Mouse (Mus musculus): Measurements from ENCODE around the gene Dnase1l3. TPM values are rescaled to one million over a fixed set of nuclear protein-coding genes. Genes with fewer than 3 reads are reported as not detected.
"Not testable (repeated sequence)": the region's sequence is repeated elsewhere in the genome, so short reads cannot be mapped to it uniquely, and the experiment has no call there.

The Dnase1l3 gene
- polyA plus RNA-seq, 1 experiment from 2014 or later: 0.05 TPM

DNA sequence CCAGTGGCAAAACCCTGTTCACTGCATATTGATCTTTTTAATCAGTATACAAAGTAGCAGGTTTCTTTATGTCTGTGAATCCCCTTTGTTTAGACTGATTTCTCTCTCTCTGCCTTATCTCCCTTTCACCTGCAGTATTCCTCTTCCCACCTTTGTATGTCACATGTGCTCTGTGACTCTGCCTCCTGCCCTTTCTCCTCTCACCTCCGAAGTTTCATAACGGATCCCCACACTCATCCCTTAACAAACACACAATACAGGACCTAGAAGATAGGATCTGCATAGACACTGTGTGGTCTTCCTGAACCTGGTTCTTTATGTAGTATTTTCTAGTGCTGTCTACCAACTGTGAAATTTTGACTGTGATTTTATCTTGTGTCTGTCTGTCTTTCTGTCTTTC is 16.9 kb upstream of the Dnase1l3 start:
- no peaks in the 10 kb centered on the region for H3K4me1 ChIP-seq
- H3K27me3 ChIP-seq (replicated peaks): no peaks in the 10 kb centered on the region
- no peaks in the 10 kb centered on the region for H3K36me3 ChIP-seq
- no peak overlapping the region for H3K4me2 ChIP-seq
- H3K9me3 ChIP-seq: no peaks in the 10 kb centered on the region
- 72% methylated on average over 2 of the region's 2 CpGs for whole genome bisulfite sequencing
- ATAC-seq (ENCODE audit: extremely low read depth, insufficient number of reproducible peaks, low FRiP score, low TSS enrichment): no peak
- no peak overlapping the region for H3K27ac ChIP-seq (replicated peaks)
- H3K4me3 ChIP-seq: no peak overlapping the region
- no peak overlapping the region for H3K9ac ChIP-seq

DNA sequence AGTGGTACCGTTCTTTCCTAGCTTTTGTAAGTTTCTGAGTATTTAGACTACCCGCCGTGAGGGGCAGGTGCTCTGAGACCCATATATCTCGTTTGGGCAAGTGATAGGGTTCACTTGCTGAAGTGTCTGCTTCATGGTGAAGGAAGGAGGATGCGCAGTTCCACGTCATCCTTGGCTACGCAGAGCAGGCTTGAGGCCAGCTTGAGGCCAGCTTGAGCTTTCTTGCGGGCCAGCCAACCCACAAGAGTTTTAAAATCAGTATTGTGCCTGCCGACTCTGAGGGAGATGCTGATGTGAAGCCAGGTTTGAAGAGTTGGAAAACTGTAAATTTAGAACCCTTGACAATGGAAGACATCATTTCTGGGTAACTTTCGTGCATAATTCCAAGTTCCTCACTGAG is 13.6 kb upstream of the Dnase1l3 start:
- H3K27ac ChIP-seq (replicated peaks): no peak overlapping the region
- ATAC-seq (ENCODE audit: extremely low read depth, insufficient number of reproducible peaks, low FRiP score, low TSS enrichment): no peak
- no peak overlapping the region for H3K4me3 ChIP-seq
- no peak overlapping the region for H3K9ac ChIP-seq
- peaks cover 7% of the 10 kb centered on the region for H3K27me3 ChIP-seq (replicated peaks)
- no peaks in the 10 kb centered on the region for H3K9me3 ChIP-seq
- peaks cover 8% of the 10 kb centered on the region for H3K4me1 ChIP-seq
- 83% methylated on average over 10 of the region's 10 CpGs for WGBS
- no peaks in the 10 kb centered on the region for H3K36me3 ChIP-seq
- no peak overlapping the region for H3K4me2 ChIP-seq

DNA sequence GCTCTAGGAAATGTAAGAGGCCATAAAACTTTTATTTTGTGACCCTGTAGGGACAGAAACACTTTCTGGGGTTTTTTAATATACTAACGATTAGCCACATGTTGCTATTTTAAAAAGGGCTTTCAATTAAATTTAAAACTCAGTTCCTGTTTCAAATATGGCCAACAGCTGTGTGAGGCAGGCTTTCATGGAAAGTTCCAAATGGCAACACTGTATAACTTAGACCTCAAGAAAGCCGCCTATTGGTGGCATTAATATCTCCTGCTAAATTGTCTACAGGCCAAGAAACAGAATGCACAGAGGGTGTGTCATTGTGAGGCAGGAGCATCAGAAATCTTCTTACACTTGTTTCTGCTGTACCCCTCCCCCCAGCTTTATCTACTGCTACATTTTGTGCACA is 13.1 kb upstream of the Dnase1l3 start:
- H3K9me3 ChIP-seq: no peaks in the 10 kb centered on the region
- no peak overlapping the region for H3K4me2 ChIP-seq
- H3K4me1 ChIP-seq: peaks cover 8% of the 10 kb centered on the region
- ATAC-seq (ENCODE audit: extremely low read depth, insufficient number of reproducible peaks, low FRiP score, low TSS enrichment): no peak
- no peak overlapping the region for H3K9ac ChIP-seq
- H3K36me3 ChIP-seq: no peaks in the 10 kb centered on the region
- peaks cover 7% of the 10 kb centered on the region for H3K27me3 ChIP-seq (replicated peaks)
- no peak overlapping the region for H3K27ac ChIP-seq (replicated peaks)
- H3K4me3 ChIP-seq: no peak overlapping the region
- WGBS: 79% methylated on average over 2 of the region's 2 CpGs

DNA sequence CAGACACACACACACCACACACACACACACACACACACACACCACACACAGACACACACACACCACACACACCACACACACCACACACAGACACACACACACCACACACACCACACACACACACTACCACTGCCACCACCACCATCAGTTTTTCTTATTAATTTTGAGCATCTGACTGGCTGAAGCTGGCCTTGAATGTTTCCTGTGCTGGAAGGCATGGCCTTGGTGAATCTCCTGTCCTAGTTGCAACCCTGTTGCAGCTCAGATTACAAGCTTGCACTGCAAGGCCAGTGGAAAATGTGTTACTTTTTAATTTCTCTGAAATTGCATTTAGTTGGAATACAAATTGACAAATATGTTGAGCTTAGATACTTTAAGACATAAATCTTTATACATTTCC is 12.7 kb upstream of the Dnase1l3 start:
- H3K4me2 ChIP-seq: no peak overlapping the region
- no peaks in the 10 kb centered on the region for H3K9me3 ChIP-seq
- H3K27me3 ChIP-seq (replicated peaks): peaks cover 8% of the 10 kb centered on the region
- no peak for ATAC-seq (ENCODE audit: extremely low read depth, insufficient number of reproducible peaks, low FRiP score, low TSS enrichment)
- H3K27ac ChIP-seq (replicated peaks): no peak overlapping the region
- no peak overlapping the region for H3K4me3 ChIP-seq
- no peaks in the 10 kb centered on the region for H3K36me3 ChIP-seq
- H3K9ac ChIP-seq: no peak overlapping the region
- H3K4me1 ChIP-seq: peaks cover 8% of the 10 kb centered on the region

DNA sequence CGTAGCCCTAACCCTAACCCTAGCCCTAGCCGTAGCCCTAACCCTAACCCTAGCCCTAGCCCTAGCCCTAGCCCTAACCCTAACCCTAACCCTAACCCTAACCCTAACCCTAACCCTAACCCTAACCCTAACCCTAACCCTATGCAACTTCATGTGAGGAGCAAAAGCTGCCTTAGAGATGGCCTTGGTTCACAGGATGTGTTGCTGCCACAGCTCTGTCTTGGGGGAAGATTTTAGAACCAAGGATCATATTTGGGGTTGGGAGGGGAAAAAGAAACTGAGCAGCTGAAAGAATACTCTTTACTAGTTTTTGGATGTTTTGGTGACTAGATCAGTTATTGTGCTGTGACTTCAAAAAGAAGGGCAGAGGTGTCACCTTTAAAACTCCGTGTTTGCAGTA is 11.7 kb upstream of the Dnase1l3 start:
- H3K4me1 ChIP-seq; H3K4me2 ChIP-seq; ATAC-seq (ENCODE audit: extremely low read depth, insufficient number of reproducible peaks, low FRiP score, low TSS enrichment); H3K9me3 ChIP-seq; H3K27ac ChIP-seq (replicated peaks); H3K9ac ChIP-seq; H3K36me3 ChIP-seq; H3K4me3 ChIP-seq: not testable (repeated sequence)
- peaks cover 17% of the 10 kb centered on the region for H3K27me3 ChIP-seq (replicated peaks)
- WGBS: 61% methylated on average over 3 of the region's 3 CpGs

DNA sequence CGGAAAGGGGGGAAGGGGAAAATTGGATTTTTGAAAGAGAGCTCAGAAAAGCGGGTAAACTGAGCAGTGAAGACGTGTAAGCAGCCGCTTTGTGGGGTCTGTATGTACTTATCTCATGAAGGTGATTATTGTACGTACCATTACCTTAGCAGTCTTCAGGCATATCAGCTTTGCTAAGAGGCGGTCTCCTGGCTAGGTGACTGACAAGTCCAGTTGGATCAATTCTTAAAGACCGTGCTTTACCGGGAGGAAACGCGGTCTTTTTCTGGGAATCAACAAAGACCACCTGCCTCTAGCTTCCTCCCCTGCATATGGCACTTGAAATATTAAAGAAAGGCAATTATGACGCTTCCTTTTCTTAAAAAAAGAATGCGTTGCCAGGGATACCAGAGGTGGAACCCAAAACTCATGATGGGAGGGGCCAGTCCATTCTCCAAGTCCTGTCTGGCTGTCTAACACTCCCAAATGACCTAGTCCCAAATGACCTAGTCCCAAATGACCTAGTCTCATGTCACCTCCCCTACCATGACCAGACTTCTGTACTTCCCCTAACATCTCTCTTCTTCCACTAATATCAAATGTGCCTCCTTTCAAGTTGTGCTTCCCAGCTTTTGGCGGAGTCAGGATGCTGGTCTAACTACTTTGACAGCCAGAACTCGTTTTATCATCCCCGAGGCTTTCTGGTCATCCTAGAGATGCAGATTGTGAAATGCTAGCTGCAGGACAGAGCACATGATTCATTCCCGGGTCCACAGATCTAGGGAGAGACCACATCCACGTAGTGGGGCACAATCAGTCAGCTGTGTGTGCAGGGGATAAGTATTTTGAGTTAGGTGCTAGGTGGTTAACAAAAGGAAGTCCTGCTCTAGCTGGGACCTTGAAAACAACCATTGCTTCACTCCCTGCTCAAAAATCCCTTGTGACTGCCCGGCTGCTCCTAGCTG is 9.6 kb upstream of the Dnase1l3 start:
- peaks cover 8% of the 10 kb centered on the region for H3K4me1 ChIP-seq
- ATAC-seq (ENCODE audit: extremely low read depth, insufficient number of reproducible peaks, low FRiP score, low TSS enrichment): no peak
- peak overlapping the region; percentile 91 for H3K4me2 ChIP-seq
- 51% methylated on average over 18 of the region's 18 CpGs for WGBS
- no peaks in the 10 kb centered on the region for H3K9me3 ChIP-seq
- H3K36me3 ChIP-seq: no peaks in the 10 kb centered on the region
- H3K27ac ChIP-seq (replicated peaks): no peak overlapping the region
- H3K4me3 ChIP-seq: peak overlapping the region; percentile 72
- H3K9ac ChIP-seq: peak overlapping the region; percentile 83
- H3K27me3 ChIP-seq (replicated peaks): peaks cover 38% of the 10 kb centered on the region

DNA sequence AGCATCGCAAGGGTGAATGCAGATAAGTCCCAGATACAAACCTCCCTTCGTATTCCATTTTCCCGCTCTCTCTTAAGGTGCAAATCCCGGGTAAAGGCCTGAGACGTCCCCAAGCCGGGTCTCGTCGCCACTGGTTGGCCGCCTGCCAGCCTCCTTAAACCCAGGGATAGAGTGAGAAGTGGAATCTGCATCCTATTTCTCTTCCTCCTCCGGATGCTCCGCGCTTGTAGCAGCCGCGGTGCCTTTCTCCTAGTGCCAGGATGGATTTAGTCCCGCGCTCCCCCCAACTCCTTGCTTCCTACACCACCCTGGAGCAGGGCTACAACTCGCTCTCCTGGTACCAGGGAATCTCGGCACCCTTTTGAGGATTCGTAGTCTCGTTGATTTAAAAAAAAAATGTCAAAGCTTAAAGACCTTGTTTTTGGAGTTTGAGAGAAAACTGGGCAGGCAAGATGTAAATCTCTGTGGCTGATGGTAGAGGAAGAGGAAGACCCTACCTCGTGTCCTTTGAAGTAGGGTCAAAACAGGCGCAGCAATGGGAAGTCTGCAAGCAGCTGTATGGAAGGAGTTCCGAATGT is 8.8 kb upstream of the Dnase1l3 start:
- Histone ChIP-seq H3K4me2 (peak overlapping the region; percentile 91), H3K4me1 (peaks cover 8% of the 10 kb centered on the region), H3K9ac (peak overlapping the region; percentile 83), H3K27me3 (replicated peaks) (peaks cover 43% of the 10 kb centered on the region), H3K27ac (replicated peaks) (peak overlapping the region; percentile 37; the same call in 1 of the 2 replicates), H3K36me3 (no peaks in the 10 kb centered on the region), H3K4me3 (peak overlapping the region; percentile 72), H3K9me3 (no peaks in the 10 kb centered on the region)
- 1% methylated on average over 23 of the region's 23 CpGs for WGBS
- ATAC-seq (ENCODE audit: extremely low read depth, insufficient number of reproducible peaks, low FRiP score, low TSS enrichment): no peak

DNA sequence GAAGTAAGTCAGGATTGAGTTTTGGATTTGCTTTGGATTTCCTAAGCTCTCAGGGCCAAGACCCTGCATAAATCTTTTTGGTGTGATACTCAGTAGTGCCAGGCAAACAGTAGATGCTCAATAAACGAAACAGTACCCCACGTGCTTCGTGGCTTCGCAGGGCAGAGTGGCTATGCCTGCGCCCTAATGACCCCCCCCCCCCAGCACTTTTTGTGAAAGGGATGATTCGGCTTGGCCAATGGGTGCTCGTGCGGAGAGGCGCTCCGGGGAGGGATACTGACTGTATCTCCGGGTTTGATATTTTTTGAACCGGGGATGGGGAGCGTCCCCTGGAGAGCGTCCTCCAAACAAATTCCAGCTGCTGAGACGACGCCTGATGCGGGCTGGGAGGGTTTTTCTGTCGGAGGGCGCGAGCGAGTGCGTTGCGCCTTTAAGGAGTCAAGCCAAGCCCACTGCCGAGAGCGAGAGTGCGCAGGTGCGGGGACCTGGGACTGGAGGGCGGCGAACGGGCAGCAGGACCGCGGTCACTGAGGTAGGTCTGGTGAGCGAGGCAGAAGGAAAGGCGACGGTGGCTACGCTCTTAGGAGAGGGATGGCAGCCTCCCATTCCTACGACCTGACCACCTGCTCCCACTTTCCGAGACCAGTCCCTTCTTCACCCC is 8.2 kb upstream of the Dnase1l3 start, which contains the start of gene Abhd6:
Abhd6 (plus strand) TSS at position 471 of the 661 bp plus-strand sequence.
- Histone ChIP-seq H3K9ac (peak within 1 kb of the TSS; percentile 83), H3K36me3 (no peaks in the 10 kb centered on the region), H3K4me1 (peaks cover 8% of the 10 kb centered on the region), H3K9me3 (no peaks in the 10 kb centered on the region), H3K4me3 (peak within 1 kb of the TSS; percentile 72), H3K27ac (replicated peaks) (peak within 1 kb of the TSS; percentile 37; the same call in 1 of the 2 replicates), H3K27me3 (replicated peaks) (peaks cover 43% of the 10 kb centered on the region), H3K4me2 (peak within 1 kb of the TSS; percentile 91)
- WGBS: 2% methylated on average over 38 of the region's 38 CpGs
- no peak; the same call in 1 of the 2 replicates for ATAC-seq (ENCODE audit: extremely low read depth, insufficient number of reproducible peaks, low FRiP score, low TSS enrichment)

DNA sequence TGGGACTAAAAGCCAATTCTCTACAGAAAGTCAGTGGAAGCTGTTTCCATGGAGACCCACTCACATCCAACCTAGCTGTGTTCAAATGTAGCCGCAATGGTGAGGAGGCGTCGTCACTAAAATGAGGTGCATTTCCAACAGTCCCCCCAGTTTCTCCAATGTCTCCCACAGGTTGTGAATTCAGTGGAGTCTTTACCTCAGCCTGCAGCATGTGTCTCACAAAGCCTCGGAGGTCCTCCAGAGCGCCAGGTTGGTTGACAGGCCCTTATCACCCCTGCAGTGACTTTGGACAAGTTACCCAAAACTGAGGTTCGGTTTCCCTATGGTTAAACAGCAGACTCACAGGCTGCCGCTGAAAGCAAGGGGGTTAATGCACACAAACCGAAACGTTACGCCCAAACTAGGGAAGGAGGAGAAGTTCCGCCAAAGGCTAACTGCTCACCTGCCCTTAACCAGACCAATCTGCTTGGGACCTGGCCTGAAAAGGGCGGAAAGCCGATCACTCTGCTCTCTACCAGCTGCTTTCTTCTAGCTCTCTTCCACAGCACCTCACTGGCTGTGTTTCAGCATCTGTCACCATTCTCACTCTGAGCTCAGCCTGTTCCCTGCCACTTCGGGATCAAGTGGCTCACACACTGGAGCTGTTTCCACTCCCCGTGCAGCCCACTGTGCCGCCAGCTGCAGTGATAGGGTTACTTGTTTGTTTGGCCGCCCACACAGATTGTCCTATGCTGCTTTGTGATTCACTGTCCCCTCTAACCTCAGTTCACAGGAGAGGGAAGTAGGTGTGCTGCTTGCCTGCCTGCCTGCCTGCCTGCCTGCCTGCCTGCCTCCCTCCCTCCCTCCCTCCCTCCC is 6.7 kb upstream of the Dnase1l3 start:
- H3K9ac ChIP-seq: peak overlapping the region; percentile 34; the same call in 1 of the 2 replicates
- no peaks in the 10 kb centered on the region for H3K9me3 ChIP-seq
- H3K4me2 ChIP-seq: peak overlapping the region; percentile 24
- no peak overlapping the region for H3K27ac ChIP-seq (replicated peaks)
- peaks cover 43% of the 10 kb centered on the region for H3K27me3 ChIP-seq (replicated peaks)
- 19% methylated on average over 17 of the region's 17 CpGs for WGBS
- ATAC-seq (ENCODE audit: extremely low read depth, insufficient number of reproducible peaks, low FRiP score, low TSS enrichment): no peak
- peaks cover 8% of the 10 kb centered on the region for H3K4me1 ChIP-seq
- no peak overlapping the region for H3K4me3 ChIP-seq
- H3K36me3 ChIP-seq: no peaks in the 10 kb centered on the region

DNA sequence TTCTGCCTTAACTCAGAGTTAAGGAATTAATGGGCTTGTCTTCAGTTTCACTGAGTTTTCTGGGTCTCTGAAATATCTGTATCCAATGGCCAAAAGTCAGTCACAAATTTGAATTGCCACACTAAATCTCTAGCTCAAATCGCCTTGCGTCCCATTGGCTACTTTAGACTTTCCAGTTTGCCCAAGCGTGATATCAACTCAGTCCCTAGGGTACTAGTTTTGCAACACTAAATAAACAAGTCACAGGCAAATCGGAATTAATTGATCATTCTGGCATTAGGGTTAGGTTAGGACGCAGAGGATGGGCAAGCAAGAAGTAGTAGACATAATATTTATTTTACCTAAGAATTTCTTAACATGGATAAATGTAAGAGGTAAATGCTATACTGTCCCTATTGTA is 5.9 kb upstream of the Dnase1l3 start:
- ATAC-seq (ENCODE audit: extremely low read depth, insufficient number of reproducible peaks, low FRiP score, low TSS enrichment): no peak
- Histone ChIP-seq H3K9ac (no peak overlapping the region), H3K9me3 (no peaks in the 10 kb centered on the region), H3K4me3 (no peak overlapping the region), H3K27me3 (replicated peaks) (peaks cover 47% of the 10 kb centered on the region), H3K4me2 (no peak overlapping the region), H3K36me3 (no peaks in the 10 kb centered on the region), H3K4me1 (peaks cover 8% of the 10 kb centered on the region), H3K27ac (replicated peaks) (no peak overlapping the region)
- 77% methylated on average over 5 of the region's 5 CpGs for WGBS

DNA sequence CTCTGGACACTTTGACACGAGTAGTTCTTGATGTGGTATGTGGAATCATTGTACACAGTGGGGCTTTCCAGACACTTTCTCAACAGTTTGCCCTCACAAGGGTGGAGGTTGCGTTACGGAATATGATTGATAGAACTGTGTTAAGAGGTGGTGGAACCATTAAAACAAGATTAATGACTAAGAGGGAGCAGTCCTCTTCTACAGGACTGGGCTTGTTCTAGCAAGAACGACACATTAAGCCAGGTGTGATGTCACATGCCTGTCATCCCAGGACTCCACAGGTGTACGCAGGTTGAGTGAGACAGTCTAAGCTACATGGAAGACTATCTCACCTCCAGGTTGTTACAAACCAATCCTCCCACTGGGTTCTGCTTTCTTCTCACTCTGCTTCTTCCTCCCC is 5.1 kb upstream of the Dnase1l3 start:
- 77% methylated on average over 5 of the region's 5 CpGs for WGBS
- peaks cover 54% of the 10 kb centered on the region for H3K27me3 ChIP-seq (replicated peaks)
- no peak overlapping the region for H3K4me2 ChIP-seq
- H3K4me1 ChIP-seq: peaks cover 8% of the 10 kb centered on the region
- ATAC-seq (ENCODE audit: extremely low read depth, insufficient number of reproducible peaks, low FRiP score, low TSS enrichment): no peak
- no peak overlapping the region for H3K4me3 ChIP-seq
- H3K27ac ChIP-seq (replicated peaks): no peak overlapping the region
- no peaks in the 10 kb centered on the region for H3K9me3 ChIP-seq
- no peaks in the 10 kb centered on the region for H3K36me3 ChIP-seq
- H3K9ac ChIP-seq: no peak overlapping the region

Measured in heart, embryonic 13.5 days (tissue).